Mouse (Mus musculus) heart, embryonic 14.5 days (tissue): Measurements from ENCODE around the gene H3f3a. TPM values are rescaled to one million over a fixed set of nuclear protein-coding genes. Genes with fewer than 3 reads are reported as not detected.

Source experiments
- ATAC-seq: fragments of 200-750 bp; cut with Nextera tagmentation; 2 replicates; pipeline ENCODE4 v1.8.0; 2017; ENCODE audit warnings: low read depth, moderate TSS enrichment; ENCODE audit not compliant: insufficient number of reproducible peaks, insufficient read depth, low FRiP score
- H3K27ac ChIP-seq, 2 experiments: fragments of 200-500 bp in 1 of 2; fragments of 300-500 bp in 1 of 2; sonication (generic) in 1 of 2; replicated peaks in 1 of 2; 2 replicates each; pipeline ENCODE4 v1.5.1; 2012 to 2014; ENCODE audit warnings: low read depth in 2 of 2, low read length in 2 of 2, control low read depth in 1 of 2, mild to moderate bottlenecking in 1 of 2, mixed read lengths in 1 of 2; ENCODE audit not compliant: control insufficient read depth in 1 of 2, insufficient read depth in 1 of 2
- H3K27me3 ChIP-seq: fragments of 300-500 bp; sonication (generic); 2 replicates; pipeline ENCODE4 v1.6.1; 2014; ENCODE audit warnings: mild to moderate bottlenecking, low read length, control low read depth; ENCODE audit not compliant: control insufficient read depth, insufficient read depth
- H3K36me3 ChIP-seq: fragments of 300-500 bp; sonication (generic); 2 replicates; pipeline ENCODE4 v1.6.1; 2014; ENCODE audit warnings: mild to moderate bottlenecking, control low read depth, low read length, mixed read lengths; ENCODE audit not compliant: control insufficient read depth, insufficient read depth
- H3K4me1 ChIP-seq, 2 experiments: fragments of 200-500 bp in 1 of 2; fragments of 300-500 bp in 1 of 2; sonication (generic) in 1 of 2; 2 replicates each; pipeline ENCODE4 v1.6.1; 2012 to 2014; ENCODE audit warnings: low read length in 2 of 2, control low read depth in 1 of 2, mixed read lengths in 1 of 2; ENCODE audit not compliant: control insufficient read depth in 2 of 2, insufficient read depth in 2 of 2
- H3K4me2 ChIP-seq: fragments of 300-500 bp; sonication (generic); 2 replicates; pipeline ENCODE4 v1.6.1; 2014; ENCODE audit warnings: mild to moderate bottlenecking, low read length
- H3K4me3 ChIP-seq, 2 experiments: fragments of 200-500 bp in 1 of 2; fragments of 300-500 bp in 1 of 2; sonication (generic) in 1 of 2; 2 replicates each; pipeline ENCODE4 v1.5.1; 2012 to 2014; ENCODE audit warnings: low read length in 2 of 2, mild to moderate bottlenecking in 2 of 2, control low read depth in 1 of 2, low read depth in 1 of 2, moderate library complexity in 1 of 2; ENCODE audit not compliant: control insufficient read depth in 1 of 2, insufficient read depth in 1 of 2
- H3K9ac ChIP-seq: fragments of 300-500 bp; sonication (generic); 2 replicates; pipeline ENCODE4 v1.6.1; 2014; ENCODE audit warnings: mild to moderate bottlenecking, low read length
- H3K9me3 ChIP-seq: fragments of 300-500 bp; sonication (generic); 2 replicates; pipeline ENCODE4 v1.6.1; 2016; ENCODE audit warnings: low read length, control low read depth; ENCODE audit not compliant: control insufficient read depth
- WGBS: fragments of 180-500 bp; shearing (Covaris S2); extraction: QIAGEN DNeasy Blood & Tissue Kit; methylation state at CpG from one replicate; pipeline ENCODE4 v1.1.7; 2014; 5-methylcytosine and 5-hydroxymethylcytosine counted together
- polyA plus RNA-seq: library from polyadenylated mRNA; unstranded; fragments of >200 nt; fragmentation: Nextera tagmentation; extraction: Ambion mirVana; gene quantifications from 2 replicates; pipeline ENCODE4 v1.2.1, GENCODE M21; 2014

H3f3a gene
- polyA plus RNA-seq, 1 experiment from 2014 or later = 1,827 TPM

GRCm38 (mm10) chr1:180830588-180831346 is 17.0 kb upstream of the H3f3a start:
- H3K27ac ChIP-seq = no peak overlapping the region
- peak overlapping the region; percentile 50 for H3K4me2 ChIP-seq
- peaks cover 15 to 17% of the 10 kb centered on the region in 2 experiments for H3K4me1 ChIP-seq
- 23% methylated on average over 14 of the region's 14 CpGs for WGBS
- ATAC-seq = peak; percentile 47; the same call in 1 of the 2 replicates
- no peaks in the 10 kb centered on the region for H3K36me3 ChIP-seq
- peak overlapping the region; percentile 41; the same call in 1 of the 2 replicates for H3K9ac ChIP-seq
- no peak overlapping the region for H3K4me3 ChIP-seq
- H3K27me3 ChIP-seq = no peaks in the 10 kb centered on the region
- H3K9me3 ChIP-seq = 0 out of 2 replicates have a peak, but pooled peaks cover 2% of the 10 kb centered on the region

GRCm38 (mm10) chr1:180830175-180830574 is 16.4 kb upstream of the H3f3a start:
- Histone ChIP-seq H3K27ac (no peak overlapping the region; a peak in 1 of 4 replicates), H3K4me1 (peaks cover 15 to 17% of the 10 kb centered on the region in 2 experiments), H3K4me2 (peak overlapping the region; percentile 50), H3K9me3 (0 out of 2 replicates have a peak, but pooled peaks cover 2% of the 10 kb centered on the region), H3K9ac (peak overlapping the region; percentile 41; the same call in 1 of the 2 replicates), H3K36me3 (no peaks in the 10 kb centered on the region), H3K27me3 (no peaks in the 10 kb centered on the region), H3K4me3 (no peak overlapping the region; a peak in 1 of 4 replicates)
- no peak; the same call in 1 of the 2 replicates for ATAC-seq
- WGBS = 63% methylated on average over 11 of the region's 11 CpGs

DNA sequence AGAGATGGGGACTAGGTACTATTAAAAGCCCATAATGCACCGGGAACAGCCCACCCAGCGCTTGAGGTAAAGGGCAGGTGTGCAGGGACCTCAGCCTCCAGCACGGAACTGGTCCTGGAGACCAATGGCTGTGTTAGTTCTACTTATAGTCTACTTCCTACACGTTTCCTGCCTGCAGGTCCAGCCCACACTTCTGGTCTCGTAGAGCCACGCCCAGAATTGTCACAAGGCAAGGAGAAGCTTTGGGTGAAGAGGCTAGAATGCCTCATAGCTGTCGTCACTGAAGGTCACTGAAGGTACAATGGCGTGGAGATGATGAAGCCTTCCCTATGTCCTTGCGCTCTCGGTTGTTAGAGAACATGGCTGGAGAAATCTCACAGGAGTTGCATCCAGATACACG is 16.0 kb upstream of the H3f3a start:
- no peak for ATAC-seq

DNA sequence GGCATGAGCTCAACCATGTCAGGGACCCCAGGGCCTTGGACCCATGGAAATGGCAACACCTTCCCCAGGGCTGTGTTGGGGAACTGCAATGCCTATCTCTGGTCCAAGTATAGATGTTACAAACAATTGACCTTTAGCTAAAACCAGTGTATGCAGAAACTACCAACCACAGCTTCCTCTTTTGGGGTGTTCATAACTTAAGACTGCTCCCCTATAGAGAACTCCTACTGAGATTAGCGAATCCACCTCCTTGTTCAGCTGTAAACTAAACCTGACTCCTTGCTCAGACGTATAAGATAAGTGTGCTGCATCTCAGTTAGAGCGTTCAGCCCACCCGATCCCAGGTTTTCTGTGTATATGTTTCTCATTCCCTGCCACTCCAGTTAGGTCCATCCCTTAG is 12.9 kb upstream of the H3f3a start:
- 91% methylated on average over 4 of the region's 4 CpGs for WGBS
- H3K9me3 ChIP-seq = 0 out of 2 replicates have a peak, but pooled peaks cover 2% of the 10 kb centered on the region
- H3K4me1 ChIP-seq = peaks cover 15 to 17% of the 10 kb centered on the region in 2 experiments
- H3K27me3 ChIP-seq = no peaks in the 10 kb centered on the region
- H3K4me3 ChIP-seq = no peak overlapping the region
- no peak overlapping the region for H3K4me2 ChIP-seq
- no peak overlapping the region for H3K27ac ChIP-seq
- no peaks in the 10 kb centered on the region for H3K36me3 ChIP-seq
- H3K9ac ChIP-seq = no peak overlapping the region
- ATAC-seq = no peak

More for the DNA sequence above, 16.0 kb upstream of the H3f3a start:
- H3K27ac ChIP-seq = no peak overlapping the region; a peak in 1 of 4 replicates
- no peaks in the 10 kb centered on the region for H3K36me3 ChIP-seq
- peak overlapping the region; percentile 50 for H3K4me2 ChIP-seq
- peaks cover 15 to 17% of the 10 kb centered on the region in 2 experiments for H3K4me1 ChIP-seq
- 68% methylated on average over 11 of the region's 11 CpGs for WGBS
- no peak overlapping the region for H3K9ac ChIP-seq
- no peaks in the 10 kb centered on the region for H3K27me3 ChIP-seq
- 0 out of 2 replicates have a peak, but pooled peaks cover 2% of the 10 kb centered on the region for H3K9me3 ChIP-seq
- no peak overlapping the region for H3K4me3 ChIP-seq

DNA sequence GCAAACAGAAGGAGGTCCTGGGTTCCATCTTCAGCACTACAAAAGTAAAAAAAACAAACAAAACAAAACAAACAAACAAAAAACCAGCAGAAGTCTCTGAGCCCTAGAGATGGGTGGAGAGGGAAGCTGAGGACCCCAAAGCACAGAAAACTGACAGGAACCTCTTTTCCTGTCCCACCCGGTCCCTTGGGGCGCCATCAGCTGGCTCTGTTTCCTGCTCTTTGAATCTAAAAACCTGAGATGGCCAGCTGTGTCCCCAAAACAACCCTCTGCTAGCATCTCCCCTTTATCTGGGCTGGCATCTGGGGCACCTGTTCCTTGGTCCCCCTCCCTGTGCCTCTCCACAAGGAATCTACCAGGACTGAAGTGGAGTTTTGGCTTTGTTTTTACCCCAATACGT is 11.0 kb upstream of the H3f3a start:
- no peak for ATAC-seq
- 0 out of 2 replicates have a peak, but pooled peaks cover 2% of the 10 kb centered on the region for H3K9me3 ChIP-seq
- H3K4me2 ChIP-seq = no peak overlapping the region
- no peaks in the 10 kb centered on the region for H3K36me3 ChIP-seq
- no peak overlapping the region for H3K9ac ChIP-seq
- no peak overlapping the region for H3K27ac ChIP-seq
- 73% methylated on average over 3 of the region's 3 CpGs for WGBS
- H3K4me3 ChIP-seq = no peak overlapping the region
- H3K27me3 ChIP-seq = no peaks in the 10 kb centered on the region
- peaks cover 1 to 2% of the 10 kb centered on the region in 2 experiments; a peak in 3 of 4 replicates for H3K4me1 ChIP-seq

DNA sequence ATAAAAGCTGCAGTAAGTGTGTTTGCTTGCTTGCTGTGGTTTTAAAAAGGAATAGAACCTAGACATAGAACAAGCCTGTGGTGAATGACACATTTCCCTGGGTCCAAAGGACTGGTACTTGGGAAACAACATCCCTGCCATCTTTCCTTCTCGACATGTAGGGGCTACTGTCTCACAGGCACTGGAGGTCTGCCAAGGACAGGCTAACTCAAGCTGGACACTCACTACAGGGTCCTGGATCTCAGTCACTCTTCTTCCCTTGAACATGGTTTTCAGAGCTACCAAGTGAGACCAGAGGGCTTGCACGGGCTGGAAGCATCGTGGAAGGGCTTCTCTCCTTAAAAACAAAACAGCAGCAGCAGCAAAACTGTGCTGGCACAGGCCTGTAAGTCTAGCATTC is 10.0 kb upstream of the H3f3a start:
- 58% methylated on average over 3 of the region's 3 CpGs for WGBS
- no peak for ATAC-seq

GRCm38 (mm10) chr1:180822276-180822675 is 8.5 kb upstream of the H3f3a start:
- Histone ChIP-seq H3K4me1 (peaks cover 3 to 10% of the 10 kb centered on the region in 2 experiments), H3K4me2 (no peak overlapping the region), H3K36me3 (no peaks in the 10 kb centered on the region), H3K9me3 (0 out of 2 replicates have a peak, but pooled peaks cover 2% of the 10 kb centered on the region), H3K27me3 (no peaks in the 10 kb centered on the region), H3K27ac (no peak overlapping the region), H3K9ac (no peak overlapping the region), H3K4me3 (no peak overlapping the region)
- WGBS = 86% methylated on average over 5 of the region's 5 CpGs
- no peak for ATAC-seq

More for the DNA sequence above, 10.0 kb upstream of the H3f3a start:
- Histone ChIP-seq H3K4me2 (no peak overlapping the region), H3K27me3 (no peaks in the 10 kb centered on the region), H3K9me3 (0 out of 2 replicates have a peak, but pooled peaks cover 2% of the 10 kb centered on the region), H3K27ac (no peak overlapping the region), H3K9ac (no peak overlapping the region), H3K4me1 (no peaks in the 10 kb centered on the region), H3K4me3 (no peak overlapping the region), H3K36me3 (no peaks in the 10 kb centered on the region)
